Mouse (Mus musculus): ENCODE data around the gene Duxbl3. TPM values are rescaled to one million over a fixed set of nuclear protein-coding genes. Genes with fewer than 3 reads are reported as not detected.
A peak's percentile ranks its signal among the peaks of the same experiment; 100 is the strongest.
"Not testable (repeated sequence)": the region's sequence is repeated elsewhere in the genome, so short reads cannot be mapped to it uniquely, and the experiment has no call there.

Duxbl3 gene
- total RNA-seq (2014; rRNA removed; ENCODE audit: low replicate concordance) (0.23 TPM in 1 of 2 replicates, not detected in the other), polyA plus RNA-seq (2015; fragmentation: Nextera tagmentation; extraction: Ambion mirVana) (0.55 and 0.70 TPM in 2 replicates)

DNA sequence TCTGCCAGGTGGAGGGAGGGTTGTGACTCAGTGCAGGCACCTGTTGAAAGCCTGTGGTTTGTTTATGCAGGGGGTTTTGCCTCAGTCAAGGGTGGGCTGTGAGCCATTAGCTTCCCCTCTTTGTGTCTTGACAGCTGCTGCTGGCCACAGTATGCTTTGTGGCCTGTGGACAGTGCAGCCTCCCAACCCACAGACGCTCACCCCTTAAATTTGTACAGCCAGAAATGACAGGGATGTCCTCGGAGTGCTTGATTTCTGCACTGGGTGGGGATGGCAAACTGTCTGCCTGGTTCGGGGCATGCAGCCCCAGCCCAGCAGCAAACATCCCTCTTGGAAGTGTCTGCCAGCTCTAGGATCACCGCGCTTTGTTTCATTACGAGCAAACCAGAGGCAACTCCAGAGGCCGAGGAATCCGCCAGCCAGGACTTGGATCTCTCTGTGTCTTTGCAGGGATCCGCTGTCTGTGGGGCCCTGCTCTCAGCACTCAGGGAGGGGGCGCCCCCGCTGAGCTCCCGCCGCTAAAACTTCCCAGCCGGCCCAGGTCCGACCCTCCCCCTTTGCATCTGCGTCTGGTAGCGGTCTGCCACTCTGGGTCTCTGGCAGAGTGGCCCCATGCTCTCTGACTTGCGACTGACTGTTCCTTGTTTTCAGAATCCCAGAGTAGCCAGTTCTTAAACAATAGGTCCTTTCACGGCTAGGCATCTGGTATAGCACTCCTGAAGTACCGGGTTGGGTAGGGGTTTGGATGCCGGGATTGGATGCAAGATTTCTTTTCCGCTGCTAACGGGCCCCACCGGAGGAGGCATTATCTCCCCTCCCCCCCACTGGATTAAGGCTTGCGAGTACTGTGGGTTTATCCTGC lies at the start of gene Duxbl3:
Duxbl3 (plus strand) TSS at position 207 of the 862 bp plus-strand sequence.
- not testable (repeated sequence) for DNase-seq (ENCODE audit: low spot score); H3K36me3 ChIP-seq (replicated peaks; ENCODE audit: control insufficient read depth, insufficient read depth, low read length); H3K9ac ChIP-seq (replicated peaks; ENCODE audit: low read depth, low read length); H3K27me3 ChIP-seq (ENCODE audit: control insufficient read depth, insufficient read depth, low read length); H3K4me2 ChIP-seq (ENCODE audit: low read depth, low read length); H3K27ac ChIP-seq (ENCODE audit: low read depth); H3K9me3 ChIP-seq (replicated peaks; ENCODE audit: control insufficient read depth, low read length); H3K4me3 ChIP-seq (ENCODE audit: low read depth, low read length); H3K4me1 ChIP-seq (ENCODE audit: control insufficient read depth, insufficient read depth)
- WGBS: no CpG with 5 or more reads among the region's 25 CpGs
- peak; percentile 73 for ATAC-seq (ENCODE audit: insufficient read depth, low read depth)

DNA sequence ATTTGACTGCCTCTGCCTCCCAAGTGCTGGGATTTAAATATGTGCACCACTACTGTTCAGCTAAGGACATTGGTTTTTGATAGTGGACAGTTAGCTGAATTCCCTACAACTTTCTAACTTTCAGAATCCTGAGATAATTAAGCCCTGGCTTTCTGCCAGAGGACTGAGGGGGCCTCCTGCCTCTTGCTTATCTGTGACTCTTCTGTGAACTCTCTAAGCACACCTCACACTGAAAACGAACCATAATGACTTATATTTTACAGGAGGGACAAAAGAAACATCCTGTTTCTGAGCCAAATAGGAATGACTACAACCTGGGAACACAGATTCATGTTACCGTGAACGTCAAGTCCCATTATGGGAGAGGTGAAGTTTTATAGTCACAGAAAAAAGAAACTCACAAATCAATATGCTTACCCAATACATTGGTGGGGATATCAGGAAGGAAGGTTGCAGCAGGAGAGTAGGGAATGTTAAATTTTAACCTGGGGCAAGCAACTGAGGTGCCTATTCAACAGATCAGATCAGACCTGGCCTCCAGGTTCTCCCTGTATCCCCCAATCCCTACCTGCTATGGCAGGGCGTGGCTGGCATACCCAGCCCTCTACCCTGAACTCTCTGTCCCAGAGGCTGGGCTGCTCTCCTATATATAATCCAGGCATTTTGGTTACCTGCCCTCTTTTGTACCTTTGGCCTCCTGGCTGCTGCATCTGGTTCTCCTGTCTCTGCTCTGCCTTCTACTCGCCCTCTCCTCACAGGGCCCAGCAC lies 41.3 kb upstream of the Duxbl3 start:
- H3K9ac ChIP-seq (replicated peaks; ENCODE audit: low read depth, low read length); H3K4me1 ChIP-seq (ENCODE audit: control insufficient read depth, insufficient read depth); H3K9me3 ChIP-seq (replicated peaks; ENCODE audit: control insufficient read depth, low read length); DNase-seq (ENCODE audit: low spot score); H3K4me2 ChIP-seq (ENCODE audit: low read depth, low read length); H3K4me3 ChIP-seq (ENCODE audit: low read depth, low read length); H3K27me3 ChIP-seq (ENCODE audit: control insufficient read depth, insufficient read depth, low read length); ATAC-seq (ENCODE audit: insufficient read depth, low read depth); H3K27ac ChIP-seq (ENCODE audit: low read depth); H3K36me3 ChIP-seq (replicated peaks; ENCODE audit: control insufficient read depth, insufficient read depth, low read length): not testable (repeated sequence)
- no CpG with 5 or more reads among the region's 5 CpGs for WGBS

GRCm38 (mm10) chr14:26237183-26237582 lies 20.6 kb upstream of the Duxbl3 start:
- not testable (repeated sequence) for H3K9ac ChIP-seq (replicated peaks; ENCODE audit: low read depth, low read length); H3K27me3 ChIP-seq (ENCODE audit: control insufficient read depth, insufficient read depth, low read length); ATAC-seq (ENCODE audit: insufficient read depth, low read depth); H3K4me2 ChIP-seq (ENCODE audit: low read depth, low read length); DNase-seq (ENCODE audit: low spot score); H3K9me3 ChIP-seq (replicated peaks; ENCODE audit: control insufficient read depth, low read length); H3K4me1 ChIP-seq (ENCODE audit: control insufficient read depth, insufficient read depth); H3K4me3 ChIP-seq (ENCODE audit: low read depth, low read length); H3K36me3 ChIP-seq (replicated peaks; ENCODE audit: control insufficient read depth, insufficient read depth, low read length); H3K27ac ChIP-seq (ENCODE audit: low read depth)
- no CpG with 5 or more reads among the region's 2 CpGs for WGBS

DNA sequence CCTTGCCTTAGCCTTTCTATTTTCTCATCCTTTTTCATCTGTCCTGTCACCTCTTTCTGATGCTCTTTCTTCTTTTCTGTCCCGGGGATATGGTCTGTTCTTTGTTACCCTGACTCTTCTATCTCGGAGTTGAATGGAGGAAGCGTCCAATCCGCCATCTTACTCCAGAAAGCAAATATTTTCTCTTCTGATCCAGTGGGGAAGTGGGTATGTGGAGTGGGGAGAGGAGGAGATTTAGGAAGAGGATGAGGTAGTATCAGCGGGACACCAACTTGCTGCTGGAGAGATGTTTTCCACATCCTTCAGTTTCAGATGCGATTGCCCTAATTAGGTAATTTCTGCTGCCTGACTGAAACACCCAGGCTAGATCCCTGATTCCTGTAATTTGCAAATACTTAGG lies 967 bp downstream of the Duxbl3 start:
- H3K27ac ChIP-seq (ENCODE audit: low read depth); H3K9me3 ChIP-seq (replicated peaks; ENCODE audit: control insufficient read depth, low read length); H3K4me3 ChIP-seq (ENCODE audit: low read depth, low read length); ATAC-seq (ENCODE audit: insufficient read depth, low read depth); H3K27me3 ChIP-seq (ENCODE audit: control insufficient read depth, insufficient read depth, low read length); H3K4me2 ChIP-seq (ENCODE audit: low read depth, low read length); DNase-seq (ENCODE audit: low spot score); H3K36me3 ChIP-seq (replicated peaks; ENCODE audit: control insufficient read depth, insufficient read depth, low read length); H3K4me1 ChIP-seq (ENCODE audit: control insufficient read depth, insufficient read depth); H3K9ac ChIP-seq (replicated peaks; ENCODE audit: low read depth, low read length): not testable (repeated sequence)
- WGBS: no CpG with 5 or more reads among the region's 6 CpGs

- not testable (repeated sequence) for H3K9ac ChIP-seq (replicated peaks; ENCODE audit: low read depth, low read length); H3K4me1 ChIP-seq (ENCODE audit: control insufficient read depth, insufficient read depth); ATAC-seq (ENCODE audit: insufficient read depth, low read depth); H3K4me3 ChIP-seq (ENCODE audit: low read depth, low read length); H3K4me2 ChIP-seq (ENCODE audit: low read depth, low read length); DNase-seq (ENCODE audit: low spot score); H3K36me3 ChIP-seq (replicated peaks; ENCODE audit: control insufficient read depth, insufficient read depth, low read length); H3K27me3 ChIP-seq (ENCODE audit: control insufficient read depth, insufficient read depth, low read length); H3K9me3 ChIP-seq (replicated peaks; ENCODE audit: control insufficient read depth, low read length); H3K27ac ChIP-seq (ENCODE audit: low read depth)
- WGBS: no CpG with 5 or more reads among the region's 2 CpGs
Measured at GRCm38 (mm10) chr14:26286737-26287136, 29.0 kb downstream of the Duxbl3 start.

- no peak overlapping the region for H3K9ac ChIP-seq (replicated peaks; ENCODE audit: low read depth, low read length)
Measured at GRCm38 (mm10) chr14:26293859-26294258, 36.1 kb downstream of the Duxbl3 start.

More at GRCm38 (mm10) chr14:26293859-26294258, 36.1 kb downstream of the Duxbl3 start:
- H3K4me2 ChIP-seq (ENCODE audit: low read depth, low read length): no peak overlapping the region
- H3K4me3 ChIP-seq (ENCODE audit: low read depth, low read length): no peak overlapping the region
- ATAC-seq (ENCODE audit: insufficient read depth, low read depth) (no peak), DNase-seq (ENCODE audit: low spot score) (no peak)
- H3K9me3 ChIP-seq (replicated peaks; ENCODE audit: control insufficient read depth, low read length): no peaks in the 10 kb centered on the region
- H3K4me1 ChIP-seq (ENCODE audit: control insufficient read depth, insufficient read depth): no peaks in the 10 kb centered on the region
- 95% methylated on average over 1 of the region's 1 CpGs for WGBS
- H3K36me3 ChIP-seq (replicated peaks; ENCODE audit: control insufficient read depth, insufficient read depth, low read length): no peaks in the 10 kb centered on the region
- H3K27me3 ChIP-seq (ENCODE audit: control insufficient read depth, insufficient read depth, low read length): no peaks in the 10 kb centered on the region
- TF ChIP-seq EP300 (IDR thresholded peaks at IDR 0.05; ENCODE audit: low read depth) (no peak), CTCF (IDR thresholded peaks at IDR 0.05; ENCODE audit: low read depth) (no peak)
- H3K27ac ChIP-seq (ENCODE audit: low read depth): no peak overlapping the region

Data from heart, postnatal 0 days (tissue).